Mouse (Mus musculus): Measurements from ENCODE around the gene Dnah10. TPM values are rescaled to one million over a fixed set of nuclear protein-coding genes. Genes with fewer than 3 reads are reported as not detected.
A peak's percentile ranks its signal among the peaks of the same experiment; 100 is the strongest.
"Not testable (repeated sequence)": the region's sequence is repeated elsewhere in the genome, so short reads cannot be mapped to it uniquely, and the experiment has no call there.

Dnah10 gene
- total RNA-seq (2021) (1 to 10 TPM in 1 of 2 experiments, under 1 TPM in 1; 0.84 to 3.8 TPM), polyA plus RNA-seq (2012; rRNA removed) (0.11 and 0.15 TPM in 2 replicates)
- long read RNA-seq = 0 reads

DNA sequence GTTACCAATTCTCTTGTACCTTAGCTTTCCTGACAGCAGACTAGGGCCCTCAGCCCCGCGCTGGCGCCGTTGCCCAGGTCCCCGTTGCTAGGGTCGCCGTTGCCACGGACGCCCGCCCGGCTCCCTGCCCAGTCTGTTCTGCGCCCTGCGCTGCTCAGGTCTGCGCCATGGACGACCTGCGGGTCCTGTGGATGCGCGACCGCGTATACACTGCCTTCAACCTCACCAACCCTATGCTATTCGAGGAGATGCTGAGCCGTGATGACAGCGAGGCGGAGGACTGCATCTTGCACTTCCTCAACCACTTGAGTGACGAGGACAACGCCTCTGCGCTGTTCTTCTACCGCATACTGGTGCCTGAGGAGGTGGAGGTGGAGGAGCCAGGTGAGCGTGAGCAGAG, at the start of gene Dnah10:
Gene Dnah10, plus strand, starts transcription at position 89 of the 400 bp plus-strand sequence.
- DNase-seq = no peak

DNA sequence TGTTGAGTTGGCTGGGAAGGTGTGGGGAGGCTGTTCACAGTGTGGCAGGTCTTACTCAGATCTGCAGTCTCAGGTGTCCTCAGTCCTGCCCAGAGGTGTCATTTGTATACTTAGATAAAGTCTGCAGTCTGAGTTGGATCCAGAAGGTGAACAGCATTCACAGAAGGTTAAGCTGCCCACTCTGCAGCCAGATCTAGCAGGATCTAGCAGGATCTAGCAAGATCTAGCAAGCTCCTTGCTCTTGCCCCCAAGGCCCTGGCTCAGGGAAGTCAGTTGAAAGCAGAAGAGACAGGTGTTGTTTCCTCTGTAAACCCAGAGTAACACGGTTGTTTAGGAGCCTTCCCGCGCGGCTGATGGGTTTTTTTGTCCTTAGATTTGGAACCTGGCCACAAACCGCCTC, 11.1 kb upstream of the Dnah10 start:
- DNase-seq = no peak

DNA sequence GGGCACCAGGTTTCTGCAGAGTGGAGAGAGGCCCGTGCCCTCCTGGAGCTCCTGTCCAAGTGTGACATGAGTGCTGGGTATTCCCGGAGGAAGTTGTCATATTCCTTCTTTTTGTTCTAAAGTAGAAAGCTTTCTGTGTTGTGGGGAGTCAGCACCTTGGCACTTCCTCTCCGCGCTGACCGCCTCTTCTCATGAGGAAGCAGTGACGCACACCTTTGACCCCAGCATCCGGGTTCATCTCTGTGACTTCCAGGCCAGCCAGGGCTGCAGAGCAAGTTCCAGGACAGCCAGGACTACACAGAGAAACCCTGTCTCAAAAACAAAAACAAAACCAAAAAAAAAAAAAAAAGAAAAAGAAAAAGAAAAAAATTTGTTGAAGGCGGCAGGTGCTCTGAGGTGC, 9.8 kb upstream of the Dnah10 start:
- DNase-seq = peak; percentile 67

DNA sequence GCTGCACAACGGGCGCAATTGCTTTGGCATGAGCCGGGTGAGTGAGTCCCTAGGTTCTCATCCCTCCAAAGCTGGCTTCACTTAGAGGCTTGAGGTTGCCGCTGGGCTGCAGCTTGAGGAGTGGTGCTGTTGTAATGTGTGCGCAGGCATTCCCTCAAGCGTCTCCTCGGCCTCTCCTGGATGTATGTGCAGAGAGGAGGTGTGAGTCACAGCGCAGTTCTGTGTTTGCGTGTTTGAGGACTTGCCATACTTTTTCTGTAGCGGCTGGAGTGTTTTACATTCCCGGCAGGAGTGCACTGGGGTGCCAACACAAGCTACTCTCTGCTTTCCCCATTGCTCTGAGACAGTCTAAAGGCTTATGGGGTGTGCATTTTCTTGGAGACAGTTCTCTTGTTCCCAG, 6.9 kb upstream of the Dnah10 start:
- DNase-seq = no peak

DNA sequence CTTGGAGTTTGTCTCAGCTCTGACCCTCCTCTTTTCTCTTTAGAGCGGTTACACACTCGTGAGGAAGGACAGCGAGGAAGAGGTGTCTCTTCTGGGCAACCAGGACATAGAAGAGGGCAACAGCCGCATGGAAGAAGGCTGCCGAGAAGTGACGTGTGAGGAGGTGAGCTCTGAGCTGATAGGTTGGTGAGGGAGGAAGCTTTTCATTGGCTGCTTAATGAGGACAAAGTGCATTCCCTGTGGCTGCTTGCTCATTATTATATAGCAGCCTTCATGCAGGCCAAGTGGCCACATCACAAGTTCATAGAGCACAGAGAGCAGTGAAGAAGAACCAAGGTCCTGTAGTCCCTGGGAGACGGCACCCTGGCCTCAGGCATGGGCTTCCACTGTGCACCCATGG, 6.5 kb upstream of the Dnah10 start:
- DNase-seq = no peak

DNA sequence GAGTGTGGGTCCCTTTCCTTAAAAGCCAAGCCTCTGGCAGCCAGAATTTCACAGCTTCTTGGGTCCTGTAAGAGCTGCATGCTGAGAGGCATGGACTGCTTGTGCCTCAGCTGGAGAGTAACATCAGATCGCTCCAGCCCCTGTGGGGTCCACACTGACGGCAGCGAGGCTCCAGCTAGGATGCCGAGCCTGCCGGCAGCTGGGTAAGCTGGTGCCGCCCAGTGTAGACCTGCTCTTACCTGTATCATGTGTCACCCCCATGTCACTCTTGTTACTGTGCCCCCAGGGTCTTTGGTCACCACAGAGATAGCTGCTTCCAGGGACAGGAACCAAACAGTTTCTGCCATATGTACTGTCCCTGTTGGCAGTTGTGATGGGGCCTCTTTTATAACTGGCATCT, 1.8 kb upstream of the Dnah10 start:
- no peak for DNase-seq

DNA sequence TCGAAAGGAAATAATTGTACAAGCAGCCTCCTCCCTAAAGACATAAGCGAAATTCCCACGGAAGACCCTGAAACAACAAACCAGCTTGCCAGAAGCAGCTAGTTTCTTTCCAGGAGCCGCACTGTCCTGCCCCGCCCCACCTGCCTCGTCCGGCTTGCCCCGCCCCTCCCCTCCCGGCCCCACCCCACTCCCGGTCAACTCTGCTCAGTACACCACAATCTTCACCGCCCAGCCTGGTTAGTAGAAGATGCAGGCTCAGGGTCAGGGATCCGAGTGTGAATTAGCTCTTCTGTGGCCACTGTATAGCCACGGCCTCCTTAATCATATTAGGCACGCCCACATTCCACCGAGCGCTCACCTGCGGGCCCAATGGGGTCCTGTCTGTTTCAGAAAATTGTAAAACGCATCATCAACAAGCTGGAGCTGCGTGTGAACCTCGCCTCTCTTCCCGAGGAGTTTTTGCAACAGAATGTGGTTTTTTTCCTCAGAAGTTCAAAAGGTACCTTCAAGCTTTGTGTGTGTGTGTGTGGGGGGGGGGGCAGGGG, 4.8 kb downstream of the Dnah10 start:
- DNase-seq = peak; percentile 16

DNA sequence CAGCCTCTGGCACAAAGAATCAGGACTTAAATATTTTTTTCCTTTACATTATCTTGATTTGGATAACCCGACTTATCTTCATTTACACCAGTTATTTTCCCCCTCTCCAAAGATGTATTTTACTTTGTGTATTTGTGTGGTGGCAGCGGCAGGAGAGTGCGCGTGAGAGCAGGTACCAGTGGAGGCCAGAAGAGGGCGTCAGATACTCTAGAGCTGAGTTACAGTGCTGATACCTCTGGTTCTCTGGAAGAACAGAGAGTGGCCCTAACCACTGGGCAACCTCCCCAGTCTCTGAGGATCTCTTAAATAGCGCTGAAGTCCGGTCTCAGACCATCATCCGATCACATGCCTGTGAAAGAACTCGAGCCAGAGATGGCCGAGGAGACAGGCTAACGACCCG, 9.1 kb downstream of the Dnah10 start:
- no peak for DNase-seq

DNA sequence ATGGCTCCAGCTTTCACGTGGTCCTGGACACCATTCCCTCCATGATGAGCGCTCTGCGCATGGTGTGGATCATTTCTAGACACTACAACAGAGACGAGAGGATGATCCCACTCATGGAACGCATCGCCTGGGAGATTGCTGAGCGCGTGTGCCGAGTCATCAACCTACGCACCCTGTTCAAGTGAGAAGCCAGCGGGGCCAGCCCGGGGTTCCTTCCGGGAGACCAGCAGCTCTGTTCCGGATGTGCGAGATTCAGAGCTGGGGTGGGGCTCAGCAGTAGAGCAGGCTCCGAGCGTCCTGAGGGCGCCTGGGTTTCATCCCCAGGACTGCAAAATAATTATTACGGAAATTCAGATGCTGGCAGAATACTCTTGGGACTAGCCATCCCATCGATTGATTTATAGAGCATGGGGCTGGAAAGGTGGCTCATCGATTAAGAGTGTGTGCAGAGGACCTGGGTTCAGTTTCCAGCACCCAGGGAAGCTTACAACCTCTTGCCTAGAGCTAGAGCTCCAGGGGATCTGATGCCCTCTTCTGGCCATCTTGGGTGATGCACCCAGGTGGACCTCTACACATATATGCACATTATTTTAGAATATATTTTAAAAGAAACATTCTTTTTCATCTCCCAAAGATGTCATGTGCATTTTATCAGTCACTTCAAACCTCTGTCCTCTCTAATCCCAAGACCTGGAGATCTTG, 17.2 kb downstream of the Dnah10 start:
- no peak for DNase-seq

DNA sequence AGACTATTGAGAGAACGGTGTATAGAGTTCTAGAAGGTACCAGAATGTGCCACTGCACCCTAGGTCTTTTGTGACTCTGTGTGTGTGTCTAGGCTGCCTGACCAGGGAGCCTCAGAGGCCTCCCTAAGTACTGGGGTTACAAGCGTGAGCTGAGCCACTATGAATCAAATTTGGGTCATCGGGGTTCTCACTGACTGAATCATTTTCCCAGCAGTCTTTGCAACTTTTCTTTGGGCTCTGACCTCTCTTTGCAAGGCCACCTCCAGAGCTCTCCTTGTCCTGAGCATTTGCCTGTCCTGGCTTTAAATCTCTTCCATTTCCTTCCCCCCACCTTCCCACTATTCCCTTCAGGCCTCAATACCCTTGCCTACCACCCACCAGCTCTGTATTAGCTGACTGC, 19.0 kb downstream of the Dnah10 start:
- peak; percentile 61 for DNase-seq

DNA sequence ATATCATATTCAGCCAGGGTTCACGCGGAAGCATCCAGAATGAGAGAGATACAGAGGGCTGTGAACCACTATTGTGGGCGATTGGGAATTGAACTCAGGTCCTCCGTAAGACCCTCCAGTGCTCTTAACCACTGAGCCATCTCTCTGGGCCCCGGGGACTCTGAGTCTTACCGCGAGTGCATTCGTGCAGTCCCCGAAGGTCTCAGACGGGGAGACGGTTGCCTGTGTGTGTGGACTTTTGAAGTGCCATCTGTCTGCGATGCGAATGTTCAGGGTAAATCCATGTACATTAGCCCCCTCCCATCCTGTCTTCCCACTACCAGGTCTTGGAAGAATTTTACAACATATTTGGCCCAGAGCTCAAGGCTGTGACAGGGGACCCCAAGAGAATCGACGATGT, 21.3 kb downstream of the Dnah10 start:
- DNase-seq = no peak

DNA sequence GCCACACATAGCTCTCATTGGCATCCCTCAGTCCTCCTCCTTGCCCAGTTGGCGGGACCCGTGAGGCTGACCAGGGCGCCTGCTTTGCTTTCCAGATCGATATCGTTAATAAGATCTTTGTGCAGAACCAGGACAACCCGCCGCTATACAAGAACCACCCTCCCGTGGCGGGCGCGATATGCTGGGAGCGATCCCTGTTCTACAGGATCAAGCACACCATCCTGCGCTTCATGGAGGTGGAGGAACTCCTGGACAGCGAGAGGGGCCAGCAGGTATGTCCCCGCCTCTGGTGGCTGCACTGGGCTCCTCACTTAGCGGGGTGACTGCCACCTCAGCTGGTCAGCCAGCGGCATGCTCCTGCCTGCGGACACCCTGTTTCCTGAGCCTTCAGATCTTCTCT, 23.4 kb downstream of the Dnah10 start:
- no peak for DNase-seq

DNA sequence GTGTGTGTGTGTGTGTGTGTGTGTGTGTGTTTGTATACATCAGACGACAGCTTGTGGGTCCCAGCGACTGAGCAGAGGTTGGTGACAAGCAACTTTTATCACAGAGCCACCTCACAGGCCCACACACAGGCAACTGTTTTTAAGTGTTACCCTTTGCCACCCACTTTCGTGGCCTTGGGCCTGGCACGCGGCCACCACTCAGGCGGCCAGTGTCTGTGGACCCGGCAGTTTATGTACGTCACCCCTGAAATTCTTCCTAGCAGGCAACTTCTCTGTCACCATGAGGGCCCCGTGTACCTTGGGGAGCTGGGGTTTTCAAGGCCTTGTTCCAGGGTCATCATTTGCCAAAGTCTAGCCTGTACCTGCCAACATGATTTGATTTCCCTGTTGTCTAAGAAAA, 26.8 kb downstream of the Dnah10 start:
- peak; percentile 49 for DNase-seq

DNA sequence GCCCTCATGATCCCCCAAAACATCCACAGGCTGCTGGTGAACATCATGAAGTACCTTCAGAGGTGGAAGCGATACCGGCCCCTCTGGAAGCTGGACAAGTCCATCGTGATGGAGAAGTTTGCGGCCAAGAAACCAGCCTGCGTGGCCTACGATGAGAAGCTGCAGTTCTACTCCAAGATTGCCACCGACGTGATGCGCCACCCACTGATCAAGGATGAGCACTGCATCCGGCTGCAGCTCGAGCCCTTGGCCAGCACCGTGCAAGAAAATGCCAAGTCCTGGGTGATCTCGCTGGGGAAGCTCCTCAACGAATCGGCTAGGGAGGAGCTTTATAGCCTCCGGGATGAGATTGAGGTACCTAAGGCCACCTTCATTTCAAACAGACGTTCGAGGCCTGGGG, 36.1 kb downstream of the Dnah10 start:
- DNase-seq = peak; percentile 22

DNA sequence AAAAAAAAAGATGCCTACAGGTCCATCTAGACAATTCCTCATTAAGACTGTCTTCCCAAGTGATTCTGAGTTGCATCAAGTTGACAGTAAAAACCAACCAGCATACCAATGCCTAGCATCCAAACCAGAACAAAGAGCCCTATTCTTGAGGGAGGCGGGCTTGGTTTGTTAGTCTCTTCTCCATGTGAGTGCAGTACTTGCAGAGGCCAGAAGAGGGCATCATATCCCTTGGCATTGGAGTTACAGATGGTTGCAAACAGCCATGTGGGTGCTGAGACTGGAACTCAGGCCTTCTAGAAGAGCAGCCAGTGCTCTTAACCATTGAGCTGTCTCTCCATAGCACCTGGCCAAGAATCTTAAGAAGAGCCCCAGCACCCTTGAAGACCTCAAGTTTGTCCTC, 36.9 kb downstream of the Dnah10 start:
- no peak for DNase-seq

DNA sequence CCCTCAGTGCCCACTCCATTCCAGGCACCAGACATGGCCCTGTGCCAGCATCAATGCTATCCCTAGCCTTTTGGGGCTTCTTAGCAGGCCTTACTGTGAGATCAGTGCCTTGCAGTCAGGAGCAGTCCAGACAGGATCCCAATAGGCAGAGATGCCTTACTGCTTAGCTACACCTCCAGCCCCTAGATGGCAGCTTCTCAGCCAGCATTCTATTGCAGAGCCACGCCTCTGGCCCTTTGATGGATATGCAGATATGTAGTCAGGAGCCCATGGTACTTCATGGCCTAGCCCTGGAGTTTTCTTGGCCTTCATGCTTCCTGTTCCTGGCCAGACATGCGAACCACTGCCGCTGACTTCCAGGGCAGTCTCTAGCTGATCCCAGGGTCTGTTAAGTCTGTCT, 49.7 kb downstream of the Dnah10 start:
- no peak for DNase-seq

DNA sequence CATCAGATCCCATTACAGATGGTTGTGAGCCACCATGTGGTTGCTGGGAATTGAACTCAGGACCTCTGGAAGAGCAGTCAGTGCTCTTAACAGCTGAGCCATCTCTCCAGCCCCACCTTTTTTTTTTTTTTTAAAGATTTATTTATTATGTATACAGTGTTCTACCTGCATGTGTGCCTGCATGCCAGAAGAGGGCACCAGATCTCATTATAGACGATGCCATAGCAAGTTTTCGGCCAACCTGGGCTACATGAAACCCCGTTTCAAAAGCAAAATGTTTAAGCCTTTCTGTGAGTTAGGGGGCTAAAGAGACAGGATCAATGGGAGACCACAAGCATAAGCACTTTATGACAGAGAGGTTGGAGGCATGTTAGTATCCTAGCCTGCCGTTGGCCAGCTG, 51.4 kb downstream of the Dnah10 start:
- not testable (repeated sequence) for DNase-seq

DNA sequence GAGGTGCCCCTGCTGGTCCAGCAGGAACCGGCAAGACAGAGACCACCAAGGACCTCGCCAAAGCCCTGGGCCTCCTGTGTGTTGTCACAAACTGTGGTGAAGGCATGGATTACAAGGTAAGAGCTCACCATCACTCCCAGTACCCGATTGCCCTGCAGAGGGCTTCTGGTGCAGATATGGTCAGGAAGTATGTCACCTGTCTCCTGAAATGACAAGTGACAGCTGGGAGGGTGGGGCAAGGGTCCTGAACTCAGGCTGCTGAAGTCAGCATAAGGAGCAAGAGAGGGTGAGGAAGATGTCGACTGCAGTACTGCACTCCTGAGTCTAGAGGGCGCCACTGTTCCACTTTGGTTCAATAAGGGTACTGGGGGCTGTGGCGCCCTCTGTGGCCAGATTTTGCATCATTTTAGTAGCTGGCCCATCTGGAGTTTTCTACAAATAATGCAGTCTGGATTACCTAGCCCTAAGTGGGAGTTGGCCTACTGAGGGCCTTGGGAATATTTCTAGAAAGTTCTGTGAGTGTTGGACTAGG, 52.4 kb downstream of the Dnah10 start:
- peak; percentile 46 for DNase-seq

DNA sequence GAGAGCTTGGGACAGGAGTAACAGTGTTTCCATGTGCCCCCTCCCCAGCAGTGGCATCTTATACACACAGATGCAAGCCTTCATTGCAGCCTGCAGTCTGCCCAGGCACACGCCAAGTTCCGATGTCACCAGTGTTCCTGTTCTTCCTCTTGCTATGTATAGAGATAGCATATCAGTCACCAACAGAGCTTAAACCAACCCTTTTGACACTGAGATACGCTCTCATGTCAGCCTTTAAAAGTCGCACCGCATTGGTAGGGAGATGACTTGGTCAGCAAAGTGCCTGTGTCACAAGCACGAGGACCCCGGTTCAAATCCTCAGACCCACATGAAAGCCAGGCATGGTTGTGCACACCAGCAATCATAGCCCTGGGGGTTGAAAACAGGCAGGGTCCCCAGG, 55.0 kb downstream of the Dnah10 start:
- DNase-seq = no peak

DNA sequence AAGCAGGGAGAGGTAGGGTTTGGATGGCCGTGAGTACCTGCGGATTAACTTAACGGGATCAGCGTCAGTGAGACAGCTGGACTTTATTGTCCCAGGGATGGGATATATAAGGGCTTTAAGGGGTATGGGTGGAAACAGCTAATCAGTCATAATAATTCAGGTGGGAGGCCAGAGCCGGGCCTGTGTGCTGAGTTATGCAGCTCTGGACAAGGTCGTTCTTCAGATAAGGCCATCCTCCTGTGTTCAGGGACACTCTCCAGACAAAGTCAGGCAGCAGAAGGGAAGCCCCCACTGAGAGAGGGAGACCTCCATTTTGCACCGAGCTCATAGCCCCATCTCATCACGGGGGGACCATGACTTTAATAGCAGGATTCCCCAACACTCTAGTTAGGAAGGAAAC, 56.8 kb downstream of the Dnah10 start:
- peak; percentile 62 for DNase-seq

DNA sequence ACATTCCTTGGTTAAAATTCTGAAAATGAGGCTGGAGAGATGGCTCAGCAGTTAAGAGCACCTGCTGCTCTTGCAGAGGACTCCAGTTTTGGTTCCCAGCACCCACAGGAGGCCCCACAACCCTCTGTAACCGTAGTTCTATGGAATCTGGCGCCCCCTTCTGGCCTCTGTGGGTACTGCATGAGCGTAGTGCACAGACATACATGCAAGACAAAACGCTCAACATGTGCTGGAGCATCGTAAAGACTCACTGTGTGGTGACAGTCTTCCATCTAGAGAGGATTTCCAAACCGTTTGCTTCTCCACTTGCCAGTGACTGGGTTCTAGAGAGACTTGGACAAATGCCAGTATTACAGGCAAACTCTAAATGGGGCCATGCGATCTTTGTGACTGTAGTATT, 60.8 kb downstream of the Dnah10 start:
- no peak for DNase-seq

DNA sequence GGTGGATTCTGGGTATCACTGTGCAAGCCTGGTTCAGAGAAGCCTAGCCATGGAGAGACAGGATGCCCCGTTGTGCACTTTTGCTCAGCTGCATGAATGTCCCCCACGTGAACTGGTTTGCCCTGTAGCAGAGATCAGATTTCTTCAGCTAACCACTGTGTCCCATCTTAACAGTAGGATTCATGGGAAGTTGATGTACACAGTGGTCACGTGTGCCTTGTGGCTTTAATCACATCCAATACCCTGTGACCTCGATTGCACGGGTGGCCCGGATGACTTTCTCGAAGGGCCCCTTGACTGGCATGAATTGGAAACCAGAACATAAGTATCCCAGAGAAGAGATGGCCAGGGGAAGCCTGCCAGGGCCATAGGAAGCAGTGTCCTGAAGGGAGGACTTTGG, 67.2 kb downstream of the Dnah10 start:
- DNase-seq = no peak

DNA sequence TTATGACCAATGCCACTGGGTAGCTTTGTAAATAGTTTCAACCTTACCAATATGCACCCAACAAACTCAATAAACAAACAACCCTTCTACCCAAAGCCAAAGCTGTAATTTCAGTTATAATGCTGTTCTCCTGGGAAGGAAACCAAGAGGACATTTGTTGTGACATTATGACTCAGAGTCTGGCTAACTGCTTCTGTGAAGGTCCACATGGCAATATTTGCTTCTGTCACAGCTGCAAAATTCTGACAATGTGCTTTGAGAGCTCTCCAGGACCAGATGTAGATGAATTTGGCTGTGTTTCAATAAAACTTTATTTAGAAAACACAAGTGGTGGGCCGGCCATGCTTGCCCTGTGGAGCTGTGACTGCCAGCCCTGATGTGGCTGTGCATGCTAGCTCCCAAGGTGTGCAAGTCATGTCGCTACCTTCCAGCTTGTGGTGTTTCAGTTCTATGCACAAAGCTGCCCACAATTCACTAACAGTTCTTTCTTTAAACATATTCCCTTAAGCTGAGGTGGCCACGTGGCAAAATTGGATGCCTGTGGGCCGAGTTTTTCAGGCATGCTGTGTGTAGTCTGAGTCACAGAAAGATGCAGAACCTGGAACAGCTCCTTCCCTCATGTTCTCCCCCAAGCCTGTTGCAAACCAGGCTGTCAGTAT, 85.0 kb downstream of the Dnah10 start:
- DNase-seq = peak; percentile 49
